Mouse (Mus musculus): ENCODE measurements around the gene Tatdn2. TPM values are rescaled to one million over a fixed set of nuclear protein-coding genes. Genes with fewer than 3 reads are reported as not detected.
A peak's percentile ranks its signal among the peaks of the same experiment; 100 is the strongest.
"Not testable (repeated sequence)": the region's sequence is repeated elsewhere in the genome, so short reads cannot be mapped to it uniquely, and the experiment has no call there.

Tatdn2 gene
- total RNA-seq, 2 experiments from 2014 or later = 79.2 to 90.2 TPM

DNA sequence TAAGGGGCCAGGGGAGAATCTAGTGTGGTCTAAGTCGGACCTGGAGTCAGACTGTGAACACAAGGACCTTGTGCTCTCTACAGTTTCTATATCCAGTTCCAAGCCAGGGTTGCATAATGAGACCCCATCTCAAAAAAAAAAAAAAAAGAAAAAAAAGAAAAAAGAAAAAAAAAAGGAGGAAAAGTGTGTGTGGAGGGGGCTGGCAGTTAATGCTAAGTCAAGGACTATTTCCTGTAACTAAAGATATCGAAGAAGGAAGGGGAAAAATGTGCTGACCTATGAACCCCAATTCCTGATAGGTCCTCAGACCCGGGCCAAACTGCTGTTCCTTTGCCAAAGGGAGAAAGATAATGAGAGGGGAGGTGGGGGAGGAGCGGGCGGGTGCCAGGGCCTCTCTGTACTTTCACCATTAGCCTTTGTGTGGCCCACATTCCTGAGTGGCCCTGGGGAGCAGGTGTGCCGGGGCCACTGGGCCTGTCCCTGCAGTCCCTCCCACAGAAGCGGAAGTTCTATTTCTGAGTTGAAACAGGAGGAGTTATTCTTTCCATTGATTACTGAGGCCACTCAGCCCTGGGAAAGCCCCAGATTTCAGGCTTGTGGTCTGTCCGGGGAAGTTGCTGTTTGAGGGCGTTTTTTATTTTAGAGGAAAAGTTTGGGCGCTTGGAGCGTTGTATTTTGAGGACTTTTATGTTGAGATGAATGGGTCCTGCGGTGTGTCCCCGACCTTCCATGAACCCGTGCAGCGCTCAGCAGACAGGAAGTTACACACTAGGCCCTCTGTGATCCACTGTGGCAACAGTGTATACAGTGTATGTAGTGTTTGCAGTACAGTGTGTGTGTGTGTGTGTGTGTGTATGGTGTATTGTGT lies 28.3 kb upstream of the Tatdn2 start:
- intact Hi-C loops (cut with DNase I) = no loop called here
- DNase-seq (ENCODE audit: extremely low spot score in 1 of 2, low spot score in 2 of 2) = peak in 1 of 2 experiments; percentile 57

DNA sequence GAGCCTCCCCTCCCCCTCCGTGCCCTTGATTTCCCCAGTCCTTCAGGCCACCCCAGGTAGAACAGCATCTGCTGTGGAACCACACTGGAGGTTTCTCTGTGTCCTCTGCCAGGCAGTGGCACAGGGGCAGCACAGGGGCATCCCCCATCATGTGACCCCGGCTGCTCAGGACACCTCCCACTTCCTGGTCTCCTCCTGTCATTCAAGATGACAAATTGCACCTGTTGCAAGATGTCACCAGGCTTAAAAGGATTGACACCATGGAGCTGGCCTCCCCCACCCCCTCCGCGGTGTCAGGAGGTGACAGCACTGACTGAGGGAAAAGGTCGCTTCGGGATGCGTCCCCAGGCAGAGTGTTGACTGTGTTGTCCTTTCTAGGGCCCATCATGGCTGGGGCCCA lies 27.0 kb upstream of the Tatdn2 start:
- intact Hi-C loops (cut with DNase I) = no loop called here
- no peak for DNase-seq (ENCODE audit: extremely low spot score in 1 of 2, low spot score in 2 of 2)

DNA sequence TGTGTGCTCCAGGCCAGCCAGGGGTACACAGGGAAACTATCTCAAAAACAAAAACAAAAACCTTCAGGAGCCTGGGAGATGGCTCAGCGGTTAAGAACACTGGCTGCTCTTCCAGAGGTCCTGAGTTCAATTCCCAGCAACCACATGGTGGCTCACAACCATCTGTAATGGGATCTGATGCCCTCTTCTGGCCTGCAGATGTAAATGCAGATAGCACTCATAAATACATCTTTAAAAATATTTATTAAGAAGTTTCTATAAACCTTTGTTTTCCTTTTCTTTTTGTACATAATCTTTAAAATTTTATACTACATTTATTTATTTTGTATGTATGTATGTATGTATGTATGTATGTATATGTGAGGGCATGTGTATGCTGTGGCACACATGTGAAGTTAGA lies 24.8 kb upstream of the Tatdn2 start:
- intact Hi-C loops (cut with DNase I); DNase-seq (ENCODE audit: extremely low spot score in 1 of 2, low spot score in 2 of 2): not testable (repeated sequence)

DNA sequence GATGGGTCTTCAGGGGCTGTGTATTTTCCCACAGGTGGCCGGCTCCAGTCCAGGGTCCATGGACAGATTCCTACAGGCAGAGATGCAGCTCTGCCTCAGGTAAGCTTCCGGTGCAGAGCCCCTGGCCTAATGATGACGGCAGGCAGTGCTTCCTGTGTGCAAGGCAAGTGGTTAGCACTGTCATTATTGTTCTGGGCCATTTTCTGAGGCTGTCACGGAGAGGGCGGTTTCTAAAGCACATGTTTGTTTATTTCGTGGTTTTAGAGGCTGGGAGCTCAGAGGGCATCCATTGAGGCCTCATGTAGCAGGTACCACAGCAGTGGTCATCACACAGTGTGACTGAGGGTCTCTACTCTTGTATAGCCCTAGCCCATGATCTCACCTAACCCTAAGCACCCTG lies 23.9 kb upstream of the Tatdn2 start:
- intact Hi-C loops (cut with DNase I) = no loop called here
- DNase-seq (ENCODE audit: extremely low spot score in 1 of 2, low spot score in 2 of 2) = no peak

DNA sequence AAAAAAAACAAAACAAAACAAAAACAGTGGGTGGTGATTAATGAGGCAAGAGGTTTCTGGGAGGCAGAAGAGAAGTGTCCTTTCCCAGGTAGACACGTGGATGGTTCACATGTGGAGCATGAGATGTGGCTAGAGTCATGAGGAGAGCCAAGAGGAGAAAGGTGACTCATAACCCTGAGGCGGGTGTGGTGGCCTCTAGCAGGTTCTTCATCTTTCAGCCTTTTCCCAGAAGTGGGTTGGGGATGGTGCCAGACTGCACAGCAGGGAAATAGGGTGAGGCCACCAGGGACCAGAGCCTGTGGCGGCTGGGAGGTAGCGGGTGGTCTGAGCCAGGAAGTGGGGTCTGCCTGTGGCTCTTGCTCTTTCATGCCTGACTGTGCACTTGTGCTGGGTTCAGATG lies 21.6 kb upstream of the Tatdn2 start:
- intact Hi-C loops (cut with DNase I) = no loop called here
- no peak for DNase-seq (ENCODE audit: extremely low spot score in 1 of 2, low spot score in 2 of 2)

DNA sequence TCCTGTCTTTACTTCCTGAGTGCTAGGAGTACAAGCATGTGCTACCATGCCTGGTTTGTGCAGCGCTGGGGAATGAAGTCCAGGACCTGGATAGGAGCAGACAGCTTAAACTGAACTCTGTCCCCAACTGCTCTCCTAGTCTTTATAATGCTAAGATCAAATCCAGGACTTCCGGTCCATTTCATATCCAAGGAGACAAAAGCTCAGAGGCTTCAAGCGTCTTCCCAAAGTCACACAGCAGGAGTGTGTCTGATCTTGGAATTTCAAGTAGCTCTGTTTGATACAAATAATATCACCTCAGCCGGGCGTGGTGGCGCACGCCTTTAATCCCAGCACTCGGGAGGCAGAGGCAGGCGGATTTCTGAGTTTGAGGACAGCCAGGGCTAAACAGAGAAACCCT lies 20.9 kb upstream of the Tatdn2 start:
- intact Hi-C loops (cut with DNase I) = no loop called here
- DNase-seq (ENCODE audit: extremely low spot score in 1 of 2, low spot score in 2 of 2) = no peak

DNA sequence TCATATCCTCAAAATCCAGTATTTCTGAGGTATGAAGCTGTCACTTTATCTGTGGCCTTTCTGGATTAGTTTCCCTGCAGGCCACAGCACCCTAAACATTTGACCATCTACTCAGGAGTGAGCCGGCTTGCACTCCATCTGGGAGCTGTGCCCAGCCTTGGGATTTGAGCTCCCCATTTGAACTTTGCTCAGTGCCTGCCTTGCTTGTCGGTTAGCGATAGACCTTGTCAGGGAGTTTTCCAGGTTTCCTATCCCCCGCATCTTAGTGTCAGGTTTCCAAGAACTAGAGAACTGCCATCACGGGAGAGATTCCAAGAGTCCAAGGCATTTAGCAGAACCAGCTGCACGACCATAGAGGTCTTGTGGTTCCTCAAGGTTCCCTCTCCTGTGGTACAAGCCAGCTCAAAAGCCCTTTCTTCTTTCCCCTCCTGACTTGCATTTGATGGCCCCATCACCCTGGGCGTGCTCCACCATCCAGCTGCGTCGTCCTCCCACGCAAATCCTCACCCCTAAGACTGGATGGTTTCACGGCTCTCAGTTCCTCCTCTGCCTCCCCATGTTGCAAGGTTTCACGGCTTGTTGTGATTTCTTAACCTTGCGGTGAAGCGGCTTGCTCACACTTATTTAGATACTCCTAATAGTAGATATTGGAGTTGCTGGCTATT lies 19.6 kb upstream of the Tatdn2 start:
- DNase-seq (ENCODE audit: extremely low spot score in 1 of 2, low spot score in 2 of 2) = no peak
- intact Hi-C loops (cut with DNase I) = no loop called here

DNA sequence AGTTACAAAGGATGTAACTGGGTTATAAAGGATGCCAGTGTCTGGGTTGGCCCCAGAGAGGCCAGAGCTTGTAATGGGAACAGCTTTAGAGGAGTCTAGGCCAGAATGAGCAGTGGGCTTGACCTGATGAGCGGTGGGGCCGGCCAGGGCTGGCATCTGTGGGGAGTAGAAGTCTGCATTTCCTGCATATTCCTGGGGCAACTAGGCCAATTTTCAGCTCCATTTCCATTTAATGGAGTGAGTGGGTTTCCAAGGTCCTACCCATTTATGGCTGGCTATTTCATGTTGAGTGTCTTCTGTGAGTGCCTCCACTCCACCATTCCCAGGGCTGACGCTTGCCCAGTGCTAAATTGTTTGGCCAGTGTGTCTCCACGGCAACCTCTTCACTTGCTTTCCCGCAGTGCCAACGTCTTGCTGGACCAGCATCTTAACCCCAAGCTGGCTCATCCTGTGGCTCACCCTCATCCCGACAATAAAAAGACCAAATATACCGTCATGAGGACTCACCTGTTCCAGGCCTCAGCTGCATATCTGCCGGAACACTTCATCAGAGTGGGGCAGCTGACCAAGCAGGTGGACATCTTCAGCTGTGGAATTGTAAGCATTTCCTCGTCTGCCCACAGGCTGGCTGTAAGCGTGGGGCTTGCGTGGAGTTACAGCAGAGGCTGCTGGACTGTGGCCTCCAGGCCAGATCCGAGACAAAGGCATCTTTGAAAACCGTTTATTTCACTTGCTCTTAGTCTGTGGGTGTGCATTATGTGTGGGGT lies 18.4 kb upstream of the Tatdn2 start:
- intact Hi-C loops (cut with DNase I) = no loop called here
- no peak for DNase-seq (ENCODE audit: extremely low spot score in 1 of 2, low spot score in 2 of 2)

DNA sequence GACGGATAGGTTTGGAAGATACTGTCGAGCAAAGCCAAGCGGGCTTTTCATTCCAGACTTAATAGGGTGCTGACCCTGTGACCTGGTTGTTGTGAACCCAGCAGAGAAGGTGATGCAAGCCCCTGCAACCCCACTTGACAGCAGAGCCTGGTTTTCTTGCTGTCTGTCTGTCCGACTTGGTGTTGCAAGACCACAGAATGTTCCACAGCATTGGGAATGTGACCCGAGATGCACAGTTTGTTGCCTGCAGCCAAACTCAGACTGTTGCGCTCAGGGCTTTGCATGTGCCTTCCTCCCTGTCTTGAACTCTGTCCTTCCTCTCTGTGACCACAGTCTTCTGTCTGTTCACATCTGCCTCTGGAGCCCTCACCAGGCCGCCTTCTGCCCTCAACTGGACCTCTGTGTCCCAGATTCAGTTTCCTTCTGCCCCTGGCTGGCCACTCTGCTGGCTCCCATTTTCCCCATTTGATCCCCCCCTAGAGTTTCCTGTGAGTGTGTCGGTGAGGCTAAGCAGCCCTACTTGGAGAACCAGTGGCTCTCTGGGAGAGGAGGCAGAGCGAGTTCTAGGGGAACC lies 16.8 kb upstream of the Tatdn2 start:
- intact Hi-C loops (cut with DNase I) = loop anchor here (2.0 kb wide), 1 partner anchor 41 kb away; the partner anchor contains the start of gene Irak2
- DNase-seq (ENCODE audit: extremely low spot score in 1 of 2, low spot score in 2 of 2) = no peak

DNA sequence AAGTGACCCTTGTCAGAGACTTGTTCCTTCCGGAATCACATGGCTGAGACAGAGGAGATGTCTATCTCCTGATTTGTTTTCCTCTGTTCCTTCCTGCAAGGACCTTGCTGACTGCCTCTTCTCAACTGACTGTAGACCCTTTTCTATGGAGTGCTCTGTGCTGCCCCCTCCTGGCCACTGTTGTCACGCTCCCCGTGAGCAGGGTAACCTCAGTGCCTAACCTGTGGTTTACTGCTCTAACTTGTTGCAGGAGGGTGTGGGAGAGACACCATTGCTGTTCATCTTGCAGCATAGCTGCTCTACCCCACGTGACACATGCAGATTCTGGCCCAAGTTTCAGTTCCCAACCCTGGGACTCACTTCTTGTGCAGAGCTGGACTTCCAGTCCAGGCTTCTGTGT lies 15.6 kb upstream of the Tatdn2 start:
- DNase-seq (ENCODE audit: extremely low spot score in 1 of 2, low spot score in 2 of 2) = peak; percentile 66 to 82
- intact Hi-C loops (cut with DNase I) = loop anchor here (2.0 kb wide), 1 partner anchor 42 kb away; the partner anchor contains the start of gene Irak2

DNA sequence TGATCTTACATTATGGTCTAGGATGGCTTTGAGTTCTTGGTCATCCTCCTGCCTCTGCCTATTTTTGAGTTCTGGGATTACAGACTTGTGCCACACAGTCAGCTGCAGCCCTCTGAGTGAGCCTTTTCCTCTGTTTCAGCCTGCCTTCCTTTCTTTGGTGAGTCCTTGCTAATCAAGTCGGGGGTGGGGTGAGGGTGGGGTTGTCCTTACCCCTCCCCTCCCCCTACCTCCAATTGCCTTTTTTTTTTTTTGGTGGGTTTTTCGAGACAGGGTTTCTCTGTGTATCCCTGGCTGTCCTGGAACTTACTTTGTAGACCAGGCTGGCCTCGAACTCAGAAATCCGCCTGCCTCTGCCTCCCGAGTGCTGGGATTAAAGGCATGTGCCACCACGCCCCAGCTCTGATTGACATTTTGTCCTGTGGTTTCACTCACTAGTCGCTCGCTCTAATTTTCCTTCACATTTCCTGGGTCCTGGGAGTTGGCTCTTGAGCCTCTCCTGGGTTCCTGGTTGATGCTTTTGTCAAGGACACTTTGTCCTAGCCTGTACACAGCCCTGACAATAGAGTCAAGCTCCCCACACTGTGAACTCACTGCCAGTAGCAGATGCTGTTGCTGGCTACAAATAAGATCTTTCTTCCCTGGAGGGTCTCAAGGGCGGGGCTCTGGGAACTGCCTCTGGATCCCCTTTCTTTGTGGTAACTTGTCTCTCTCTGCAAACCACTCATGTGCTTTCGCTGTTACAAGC lies 13.6 kb upstream of the Tatdn2 start:
- DNase-seq (ENCODE audit: extremely low spot score in 1 of 2, low spot score in 2 of 2) = no peak
- intact Hi-C loops (cut with DNase I) = no loop called here

DNA sequence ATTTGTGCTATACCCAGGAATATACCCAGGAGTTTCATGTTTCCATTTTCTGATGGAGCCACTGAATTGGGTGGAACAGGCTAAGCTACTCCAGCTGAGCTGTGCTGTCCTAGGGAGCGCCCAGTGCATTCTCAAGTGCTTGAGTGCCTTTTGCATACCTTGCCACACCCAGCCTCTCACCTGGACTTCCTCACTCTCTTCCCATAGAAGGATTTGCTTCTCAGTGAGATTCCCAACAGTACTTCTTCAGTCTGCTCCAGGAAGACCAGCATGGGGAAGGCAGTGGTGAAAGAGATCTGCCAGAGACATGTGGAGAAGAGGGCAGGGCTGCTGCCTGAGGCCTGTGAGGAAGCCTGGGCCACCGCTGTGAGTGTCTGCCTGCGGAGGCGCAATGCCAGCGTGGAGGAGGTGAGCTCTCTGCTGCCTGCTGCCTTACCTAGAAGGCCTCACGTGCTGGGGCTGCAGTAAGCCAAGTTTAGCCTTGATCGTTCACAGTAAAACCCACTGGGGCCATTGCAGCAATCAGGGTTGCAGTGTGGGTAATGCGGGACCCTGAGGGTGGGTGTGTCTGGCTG lies 10.2 kb upstream of the Tatdn2 start:
- DNase-seq (ENCODE audit: extremely low spot score in 1 of 2, low spot score in 2 of 2) = no peak

DNA sequence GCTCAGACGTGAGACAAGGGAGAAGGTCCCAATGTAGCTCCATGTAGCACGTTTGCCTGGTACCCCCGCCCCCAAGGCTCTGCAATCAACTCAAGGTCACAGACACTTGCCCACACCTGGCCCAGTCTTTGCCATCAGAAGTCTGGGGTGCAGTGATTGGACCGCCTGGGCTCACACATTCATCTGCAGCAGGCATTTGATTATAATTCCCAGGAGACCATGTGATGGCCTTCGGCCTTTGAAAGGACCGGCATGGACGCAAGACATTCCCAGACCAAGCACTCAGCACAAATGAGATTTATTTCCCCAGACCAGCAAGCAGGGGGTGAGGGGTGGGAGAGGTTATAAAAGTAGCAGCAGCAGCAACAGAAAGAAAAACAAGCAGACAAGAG lies 6.8 kb upstream of the Tatdn2 start:
- no peak for DNase-seq (ENCODE audit: extremely low spot score in 1 of 2, low spot score in 2 of 2)
- intact Hi-C loops (cut with DNase I) = no loop called here

More for the DNA sequence above, 10.2 kb upstream of the Tatdn2 start:
- intact Hi-C loops (cut with DNase I) = no loop called here

DNA sequence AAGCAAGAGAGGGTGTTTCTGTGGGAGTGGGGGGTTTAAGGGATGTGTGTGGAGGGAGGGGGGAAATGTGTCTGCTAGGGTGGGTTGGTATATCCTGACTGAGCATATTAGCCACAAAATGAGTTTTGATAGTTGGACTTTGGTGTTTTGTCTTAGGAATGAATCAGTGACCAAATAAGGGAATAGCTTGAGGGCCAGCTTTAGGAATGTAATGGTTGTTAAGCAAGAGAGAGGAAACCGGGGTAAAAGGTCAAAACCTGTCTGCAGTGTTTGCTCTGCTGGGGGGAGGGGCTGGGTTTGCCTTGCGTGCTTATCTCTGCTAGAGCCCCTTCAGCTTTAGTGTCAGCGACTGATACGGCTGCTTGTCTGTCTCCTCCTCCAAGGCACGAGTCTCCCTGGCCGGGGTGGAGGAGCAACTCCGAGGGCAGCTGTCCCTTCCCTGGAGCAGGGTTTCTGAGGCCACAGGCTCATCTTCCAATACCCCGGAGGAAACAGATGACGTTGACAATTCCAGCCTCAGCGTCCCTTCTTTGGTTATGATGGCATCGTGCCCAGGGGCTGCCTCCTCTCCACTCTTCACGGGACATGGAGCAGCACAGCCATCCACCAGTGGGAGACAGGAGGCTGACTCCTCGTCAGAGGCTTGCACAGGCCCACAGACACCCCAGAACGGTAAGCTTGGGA lies 6.3 kb upstream of the Tatdn2 start:
- peak in 1 of 2 experiments; percentile 75 for DNase-seq (ENCODE audit: extremely low spot score in 1 of 2, low spot score in 2 of 2)
- intact Hi-C loops (cut with DNase I) = no loop called here

DNA sequence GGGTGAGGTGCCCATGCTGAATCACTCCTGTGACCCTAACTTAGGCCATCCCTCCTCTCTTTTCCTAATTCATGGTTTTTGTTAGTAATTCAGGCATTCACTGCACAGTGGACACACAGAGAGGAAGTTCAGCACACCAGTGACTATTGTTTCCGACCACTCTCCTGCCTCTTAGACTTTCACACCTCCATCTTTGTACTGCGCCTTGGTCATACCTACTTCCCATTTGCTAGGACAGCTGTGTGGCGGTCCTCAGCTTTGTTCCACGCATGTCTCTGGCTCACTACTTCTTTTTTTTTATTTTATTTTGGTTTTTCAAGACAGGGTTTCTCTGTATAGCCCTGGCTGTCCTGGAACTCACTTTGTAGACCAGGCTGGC lies 5.8 kb upstream of the Tatdn2 start:
- intact Hi-C loops (cut with DNase I) = no loop called here
- no peak for DNase-seq (ENCODE audit: extremely low spot score in 1 of 2, low spot score in 2 of 2)

DNA sequence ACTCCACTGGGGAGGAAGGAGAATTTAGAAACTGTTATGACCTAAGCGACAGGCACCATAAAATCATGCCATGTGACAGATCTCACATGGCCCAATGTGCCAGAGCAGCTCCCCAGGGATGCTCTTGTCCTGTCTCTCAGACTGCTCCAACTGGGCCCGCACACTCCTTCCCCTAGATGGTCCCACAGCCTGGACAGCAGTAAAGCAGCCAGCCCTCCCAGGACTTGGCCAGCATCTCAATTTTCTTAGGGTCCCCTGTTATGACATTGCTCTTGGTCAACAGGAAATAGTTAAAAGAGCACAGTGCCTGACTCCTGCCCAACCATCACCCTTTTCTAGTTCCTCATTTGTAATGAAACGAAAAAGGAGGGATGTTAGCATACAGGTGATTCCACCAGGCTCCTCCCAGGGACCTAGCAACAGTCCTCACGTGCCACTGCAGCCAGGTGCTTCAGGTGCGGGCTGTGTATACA lies 4.2 kb upstream of the Tatdn2 start:
- intact Hi-C loops (cut with DNase I) = no loop called here
- DNase-seq (ENCODE audit: extremely low spot score in 1 of 2, low spot score in 2 of 2) = no peak

DNA sequence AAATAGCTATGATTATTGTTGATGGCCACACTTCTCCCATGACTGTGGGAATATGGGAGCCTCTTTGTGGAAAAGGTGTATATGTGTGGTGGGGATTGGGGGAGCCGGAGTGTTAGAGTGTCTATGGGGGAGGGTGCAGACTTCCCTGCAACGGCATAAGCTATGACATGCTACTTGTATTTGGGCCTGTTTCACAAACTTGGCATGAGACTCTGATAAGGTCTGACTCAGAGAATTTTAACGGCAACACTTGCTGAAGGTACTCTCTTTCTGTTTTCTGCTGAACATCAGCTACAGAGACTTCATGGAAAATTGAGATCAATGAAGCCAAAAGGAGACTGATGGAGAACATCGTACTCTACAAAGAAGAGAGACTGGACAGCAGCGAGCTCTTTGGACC lies 3.5 kb upstream of the Tatdn2 start:
- no peak for DNase-seq (ENCODE audit: extremely low spot score in 1 of 2, low spot score in 2 of 2)
- intact Hi-C loops (cut with DNase I) = no loop called here

DNA sequence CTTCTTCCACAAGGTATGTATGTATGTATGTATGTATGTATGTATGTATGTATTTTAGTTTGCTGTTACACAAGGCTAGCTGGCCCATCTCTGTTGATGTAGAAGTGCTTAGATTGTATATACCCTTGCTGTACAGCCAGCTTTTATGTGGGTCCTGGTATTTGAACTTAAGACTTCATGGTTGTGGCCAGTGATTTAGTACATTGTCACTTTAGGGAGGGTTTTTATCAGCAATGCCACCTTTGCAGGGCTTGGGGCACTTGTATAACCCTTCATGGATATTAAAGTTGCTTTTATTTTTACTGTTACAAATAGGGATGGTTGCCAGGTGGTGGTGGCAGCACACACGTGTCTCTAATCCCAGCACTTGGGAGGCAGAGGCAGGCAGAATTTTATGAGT lies 1.6 kb upstream of the Tatdn2 start:
- intact Hi-C loops (cut with DNase I) = no loop called here

More for the DNA sequence above, 1.6 kb upstream of the Tatdn2 start:
- DNase-seq (ENCODE audit: extremely low spot score in 1 of 2, low spot score in 2 of 2) = no peak

All from left cerebral cortex, postnatal 10 days (tissue).